Mouse (Mus musculus): ENCODE data around the gene Aak1. TPM values are rescaled to one million over a fixed set of nuclear protein-coding genes. Genes with fewer than 3 reads are reported as not detected.

Aak1 gene
- polyA plus RNA-seq, 1 experiment = 39.9 TPM

GRCm38 (mm10) chr6:87002521-87003055 lies 153.3 kb downstream of the Aak1 start:
- no peak for TF ChIP-seq GATA1 (IDR thresholded peaks at IDR 0.05; ENCODE audit: low read length)

GRCm38 (mm10) chr6:87004099-87004498 lies 154.8 kb downstream of the Aak1 start:
- no peak for TF ChIP-seq GATA1 (IDR thresholded peaks at IDR 0.05; ENCODE audit: low read length)

- TF ChIP-seq GATA1 (IDR thresholded peaks at IDR 0.05; ENCODE audit: low read length) = no peak
Measured at GRCm38 (mm10) chr6:87005577-87005976, 156.3 kb downstream of the Aak1 start.

- TF ChIP-seq GATA1 (IDR thresholded peaks at IDR 0.05; ENCODE audit: low read length) = no peak
Measured at GRCm38 (mm10) chr6:87008887-87009286, 159.6 kb downstream of the Aak1 start, which contains the start of gene Nfu1. Gene Nfu1, plus strand, starts transcription at chr6:87009236.

- TF ChIP-seq GATA1 (IDR thresholded peaks at IDR 0.05; ENCODE audit: low read length) = no peak
Measured at GRCm38 (mm10) chr6:87009692-87010328, 160.5 kb downstream of the Aak1 start.

GRCm38 (mm10) chr6:87016916-87017315 lies 167.6 kb downstream of the Aak1 start:
- TF ChIP-seq GATA1 (IDR thresholded peaks at IDR 0.05; ENCODE audit: low read length) = no peak

DNA sequence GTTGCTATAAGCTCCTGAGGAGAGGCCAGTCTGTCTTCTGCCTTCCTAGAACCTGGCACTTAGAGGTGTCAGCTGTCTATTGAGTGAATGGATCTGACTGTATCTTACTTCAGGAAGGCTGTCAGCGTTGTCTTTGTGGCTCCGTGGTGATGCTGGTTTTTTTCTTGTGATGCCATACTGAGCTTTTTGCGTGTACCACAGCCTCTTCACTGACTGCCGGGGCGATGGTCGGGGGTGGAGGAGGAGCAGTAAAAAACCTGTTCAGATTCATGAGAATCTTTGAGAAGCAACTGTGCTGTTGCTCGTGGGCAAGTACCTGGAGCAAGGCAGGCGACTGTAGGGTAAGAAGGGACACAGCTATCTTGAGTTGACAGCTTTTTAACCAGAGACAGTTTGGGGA lies 169.6 kb downstream of the Aak1 start:
- TF ChIP-seq GATA1 (IDR thresholded peaks at IDR 0.05; ENCODE audit: low read length) = no peak

GRCm38 (mm10) chr6:87021791-87022190 lies 172.5 kb downstream of the Aak1 start:
- TF ChIP-seq GATA1 (IDR thresholded peaks at IDR 0.05; ENCODE audit: low read length) = no peak

DNA sequence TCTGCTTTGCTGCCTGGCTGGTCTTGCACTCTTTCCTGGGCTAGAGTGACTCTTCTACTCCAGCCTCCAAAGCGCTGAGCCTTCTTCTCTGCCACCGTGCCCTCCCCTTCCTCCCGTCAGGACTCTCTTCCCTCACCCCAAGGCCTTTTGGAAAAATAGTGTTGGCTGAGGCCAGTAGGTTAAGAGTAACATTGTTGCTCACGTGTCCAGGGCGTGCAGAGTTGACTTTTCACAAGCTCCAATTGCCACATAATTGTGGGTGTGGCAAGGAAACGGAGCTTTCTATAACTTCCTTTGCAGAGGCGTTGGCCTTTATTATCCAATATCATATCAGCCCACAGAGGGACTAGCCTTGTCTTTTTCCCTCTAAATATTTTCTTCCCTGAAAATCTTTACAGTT lies 177.7 kb downstream of the Aak1 start:
- no peak for TF ChIP-seq GATA1 (IDR thresholded peaks at IDR 0.05; ENCODE audit: low read length)

DNA sequence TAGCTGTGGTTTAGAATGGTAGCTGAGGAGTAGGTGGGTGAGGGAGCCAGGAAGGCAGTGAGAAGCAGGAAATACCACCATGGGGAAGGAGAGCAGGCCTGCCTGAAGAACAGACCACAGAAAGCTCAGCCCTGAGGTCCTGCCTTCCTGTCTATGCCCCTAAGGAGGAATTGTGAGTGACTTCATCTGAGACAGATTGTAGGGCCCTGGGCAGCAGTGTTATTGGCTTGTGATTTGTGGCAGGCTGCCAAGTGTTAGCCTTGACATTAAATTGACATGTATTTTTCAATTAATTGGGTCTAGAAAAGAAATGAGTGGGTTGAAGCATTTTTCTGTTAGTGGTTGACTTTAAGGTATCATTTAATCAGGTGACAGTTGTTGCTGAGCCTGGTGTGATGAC lies 179.6 kb downstream of the Aak1 start:
- TF ChIP-seq GATA1 (IDR thresholded peaks at IDR 0.05; ENCODE audit: low read length) = no peak

DNA sequence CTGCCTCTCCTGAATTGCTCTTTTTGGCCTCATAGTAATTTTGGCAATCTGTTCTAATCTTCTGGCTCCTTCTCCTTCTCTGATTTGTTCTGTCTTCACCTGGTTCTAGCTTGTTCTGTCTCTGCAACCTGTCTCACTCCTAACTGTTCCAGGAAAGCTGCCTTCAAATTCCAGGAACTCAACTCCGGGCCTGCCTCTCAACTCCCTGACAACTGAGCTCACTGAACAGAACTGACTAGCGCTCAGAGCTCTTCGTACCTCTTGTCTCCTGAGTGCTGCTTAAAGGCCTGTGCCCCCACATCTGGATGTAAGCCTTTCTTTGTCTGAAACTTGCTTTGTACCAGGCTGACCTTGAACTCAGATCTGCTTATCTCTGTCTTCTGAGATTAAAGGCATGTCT lies 183.1 kb downstream of the Aak1 start:
- no peak for TF ChIP-seq GATA1 (IDR thresholded peaks at IDR 0.05; ENCODE audit: low read length)

DNA sequence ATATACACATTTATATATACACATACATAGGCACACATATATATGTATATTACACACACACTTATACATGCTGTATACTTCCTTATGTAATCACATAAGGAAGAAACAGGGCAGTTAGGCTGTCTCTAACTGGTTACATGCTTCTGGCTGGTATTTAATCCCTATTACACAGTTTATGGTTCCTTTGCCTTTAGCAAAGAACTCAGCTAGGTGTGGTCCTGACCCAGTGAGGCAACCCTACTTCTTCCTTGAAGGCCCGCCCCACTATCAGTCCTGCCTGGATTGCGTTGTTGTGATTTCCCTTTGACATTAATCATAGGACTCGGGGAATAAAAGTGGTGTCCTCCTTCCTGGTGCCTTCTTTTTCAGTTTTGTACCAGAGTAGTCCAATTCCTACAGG lies 185.1 kb downstream of the Aak1 start:
- TF ChIP-seq GATA1 (IDR thresholded peaks at IDR 0.05; ENCODE audit: low read length) = no peak

DNA sequence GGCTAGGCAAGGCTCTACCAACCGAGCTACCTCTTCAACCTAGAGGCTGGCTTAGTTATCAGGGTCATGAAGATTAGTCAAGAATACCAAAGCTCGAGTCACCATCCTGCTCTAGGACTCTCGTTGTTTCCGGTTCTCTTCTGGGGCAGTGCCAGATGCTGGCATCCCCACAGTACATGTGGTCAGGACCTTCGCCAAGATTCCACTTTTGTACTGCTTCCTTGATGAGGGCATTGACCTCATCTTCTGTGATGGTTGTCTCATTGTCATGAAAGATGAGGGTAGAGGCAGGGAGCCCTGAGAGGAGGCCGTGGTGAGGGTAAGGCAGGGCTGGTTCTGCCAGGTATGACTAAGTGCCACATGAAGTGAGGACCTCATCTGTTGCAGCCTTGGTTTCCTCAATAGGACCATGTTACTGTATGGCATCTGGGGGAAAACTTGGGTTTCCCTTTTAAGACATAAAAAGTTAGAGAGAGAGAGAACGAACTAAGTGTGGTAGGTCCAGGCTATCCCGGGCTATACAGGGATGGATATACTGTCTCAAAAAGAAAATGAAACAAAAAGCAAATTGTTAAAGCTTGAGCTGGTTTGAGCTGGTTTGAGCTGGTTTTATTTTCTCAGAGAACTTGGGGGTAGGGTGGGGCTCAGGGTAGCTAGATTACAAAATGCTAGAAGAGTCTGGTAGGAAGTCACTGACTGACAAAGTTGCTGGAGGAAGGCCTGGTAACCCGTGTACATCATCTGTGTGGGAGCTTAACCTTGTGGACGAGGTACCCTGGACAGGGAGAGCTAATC lies 188.7 kb downstream of the Aak1 start:
- no peak for TF ChIP-seq GATA1 (IDR thresholded peaks at IDR 0.05; ENCODE audit: low read length)

GRCm38 (mm10) chr6:87039161-87039560 lies 189.8 kb downstream of the Aak1 start:
- TF ChIP-seq GATA1 (IDR thresholded peaks at IDR 0.05; ENCODE audit: low read length) = no peak

GRCm38 (mm10) chr6:87040971-87041370 lies 191.7 kb downstream of the Aak1 start:
- no peak for TF ChIP-seq GATA1 (IDR thresholded peaks at IDR 0.05; ENCODE audit: low read length)

DNA sequence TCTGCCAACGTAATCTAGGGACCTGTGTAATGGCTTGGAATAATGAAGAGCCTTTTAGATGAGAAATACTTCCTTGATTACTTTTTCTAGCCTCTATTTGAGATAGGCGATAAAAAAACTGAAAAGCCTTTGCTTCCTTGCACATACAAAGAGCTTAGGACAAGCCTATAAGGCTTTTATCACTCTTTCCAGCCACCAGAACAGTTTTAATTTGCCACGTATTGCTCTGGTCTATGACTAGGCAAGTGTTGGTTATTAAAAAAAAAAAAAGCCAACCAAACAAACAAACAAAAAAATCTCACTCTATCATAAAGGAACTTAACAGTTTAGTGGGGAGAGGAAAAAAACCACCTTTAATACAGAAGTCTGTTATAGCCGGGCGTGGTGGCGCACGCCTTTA lies 192.1 kb downstream of the Aak1 start:
- no peak for TF ChIP-seq GATA1 (IDR thresholded peaks at IDR 0.05; ENCODE audit: low read length)

DNA sequence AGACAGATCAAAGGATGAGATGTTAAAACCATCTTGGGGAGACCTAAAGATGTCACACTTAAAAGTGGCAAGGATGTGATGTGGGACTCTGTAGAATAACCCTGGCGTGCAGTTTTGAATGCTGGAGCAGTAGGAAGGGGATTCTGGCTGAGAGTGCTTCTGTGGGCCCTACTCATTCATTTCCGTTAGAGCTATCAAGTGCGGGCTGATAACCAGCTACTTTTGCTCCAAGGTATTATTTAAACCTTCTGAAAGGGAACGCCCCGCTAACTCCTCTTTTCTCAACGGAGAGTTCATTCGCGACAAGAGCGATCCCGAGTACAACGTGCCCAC lies 192.7 kb downstream of the Aak1 start:
- TF ChIP-seq GATA1 (IDR thresholded peaks at IDR 0.05; ENCODE audit: low read length) = no peak
